Mouse (Mus musculus): ENCODE measurements at regions not wholly inside any gene's neighbourhood (a gene's known extent, or its start where the extent isn't known, plus 50 kb on each side); places are given as distances from the start of the nearest gene placed in this dataset.

GRCm38 (mm10) chr9:79179954-79180353 is 538.7 kb downstream of the Col12a1 start:
- no peak overlapping the region for H3K27ac ChIP-seq (ENCODE audit: insufficient read depth, low read length)
- no peaks in the 10 kb centered on the region for H3K4me1 ChIP-seq (ENCODE audit: control insufficient read depth, insufficient read depth, low read length)
- no peak for TF ChIP-seq CTCF (IDR thresholded peaks at IDR 0.05; ENCODE audit: extremely low read depth, insufficient read depth, low read length)
- TF ChIP-seq POLR2A (IDR thresholded peaks at IDR 0.05; ENCODE audit: extremely low read depth, insufficient read depth, low read length) = no peak
- H3K4me3 ChIP-seq (ENCODE audit: insufficient read depth, low read length) = no peak overlapping the region

GRCm38 (mm10) chr9:79195420-79195819 is 523.2 kb downstream of the Col12a1 start:
- H3K4me3 ChIP-seq (ENCODE audit: insufficient read depth, low read length) = no peak overlapping the region
- TF ChIP-seq CTCF (IDR thresholded peaks at IDR 0.05; ENCODE audit: extremely low read depth, insufficient read depth, low read length) (no peak), POLR2A (IDR thresholded peaks at IDR 0.05; ENCODE audit: extremely low read depth, insufficient read depth, low read length) (no peak)

GRCm38 (mm10) chr9:79201755-79202154 is 516.9 kb downstream of the Col12a1 start:
- H3K4me3 ChIP-seq (ENCODE audit: insufficient read depth, low read length) = no peak overlapping the region
- H3K27ac ChIP-seq (ENCODE audit: insufficient read depth, low read length) = no peak overlapping the region
- 0 out of 2 replicates have a peak, but pooled peaks cover 2% of the 10 kb centered on the region for H3K4me1 ChIP-seq (ENCODE audit: control insufficient read depth, insufficient read depth, low read length)
- TF ChIP-seq POLR2A (IDR thresholded peaks at IDR 0.05; ENCODE audit: extremely low read depth, insufficient read depth, low read length) = no peak
- no peak for TF ChIP-seq CTCF (IDR thresholded peaks at IDR 0.05; ENCODE audit: extremely low read depth, insufficient read depth, low read length)

More at GRCm38 (mm10) chr9:79195420-79195819, 523.2 kb downstream of the Col12a1 start:
- no peaks in the 10 kb centered on the region for H3K4me1 ChIP-seq (ENCODE audit: control insufficient read depth, insufficient read depth, low read length)
- no peak overlapping the region for H3K27ac ChIP-seq (ENCODE audit: insufficient read depth, low read length)

- Histone ChIP-seq H3K27ac (ENCODE audit: insufficient read depth, low read length) (no peak overlapping the region), H3K4me3 (ENCODE audit: insufficient read depth, low read length) (no peak overlapping the region)
- TF ChIP-seq CTCF (IDR thresholded peaks at IDR 0.05; ENCODE audit: extremely low read depth, insufficient read depth, low read length) (no peak), POLR2A (IDR thresholded peaks at IDR 0.05; ENCODE audit: extremely low read depth, insufficient read depth, low read length) (no peak)
Measured at GRCm38 (mm10) chr9:79213364-79213763, 505.3 kb downstream of the Col12a1 start.

GRCm38 (mm10) chr9:79215986-79216385 is 502.6 kb downstream of the Col12a1 start:
- Histone ChIP-seq H3K4me1 (ENCODE audit: control insufficient read depth, insufficient read depth, low read length) (peaks cover 1% of the 10 kb centered on the region; the same call in 1 of the 2 replicates), H3K4me3 (ENCODE audit: insufficient read depth, low read length) (no peak overlapping the region), H3K27ac (ENCODE audit: insufficient read depth, low read length) (no peak overlapping the region)
- no peak for TF ChIP-seq POLR2A (IDR thresholded peaks at IDR 0.05; ENCODE audit: extremely low read depth, insufficient read depth, low read length)

More at GRCm38 (mm10) chr9:79213364-79213763, 505.3 kb downstream of the Col12a1 start:
- peaks cover 1% of the 10 kb centered on the region; the same call in 1 of the 2 replicates for H3K4me1 ChIP-seq (ENCODE audit: control insufficient read depth, insufficient read depth, low read length)

- TF ChIP-seq CTCF (IDR thresholded peaks at IDR 0.05; ENCODE audit: extremely low read depth, insufficient read depth, low read length) = no peak
- no peak for TF ChIP-seq POLR2A (IDR thresholded peaks at IDR 0.05; ENCODE audit: extremely low read depth, insufficient read depth, low read length)
- Histone ChIP-seq H3K27ac (ENCODE audit: insufficient read depth, low read length) (no peak overlapping the region), H3K4me1 (ENCODE audit: control insufficient read depth, insufficient read depth, low read length) (peaks cover 1% of the 10 kb centered on the region; the same call in 1 of the 2 replicates), H3K4me3 (ENCODE audit: insufficient read depth, low read length) (no peak overlapping the region)
Measured at GRCm38 (mm10) chr9:79216432-79216831, 502.2 kb downstream of the Col12a1 start.

GRCm38 (mm10) chr9:79233081-79233480 is 485.6 kb downstream of the Col12a1 start:
- TF ChIP-seq POLR2A (IDR thresholded peaks at IDR 0.05; ENCODE audit: extremely low read depth, insufficient read depth, low read length) (no peak), CTCF (IDR thresholded peaks at IDR 0.05; ENCODE audit: extremely low read depth, insufficient read depth, low read length) (no peak)
- Histone ChIP-seq H3K27ac (ENCODE audit: insufficient read depth, low read length) (no peak overlapping the region), H3K4me3 (ENCODE audit: insufficient read depth, low read length) (no peak overlapping the region)

GRCm38 (mm10) chr9:79233751-79234150 is 484.9 kb downstream of the Col12a1 start:
- no peaks in the 10 kb centered on the region for H3K4me1 ChIP-seq (ENCODE audit: control insufficient read depth, insufficient read depth, low read length)
- H3K4me3 ChIP-seq (ENCODE audit: insufficient read depth, low read length) = no peak overlapping the region
- TF ChIP-seq POLR2A (IDR thresholded peaks at IDR 0.05; ENCODE audit: extremely low read depth, insufficient read depth, low read length) = no peak
- no peak overlapping the region for H3K27ac ChIP-seq (ENCODE audit: insufficient read depth, low read length)

More at GRCm38 (mm10) chr9:79233081-79233480, 485.6 kb downstream of the Col12a1 start:
- H3K4me1 ChIP-seq (ENCODE audit: control insufficient read depth, insufficient read depth, low read length) = no peaks in the 10 kb centered on the region

- Histone ChIP-seq H3K27ac (ENCODE audit: insufficient read depth, low read length) (no peak overlapping the region), H3K4me3 (ENCODE audit: insufficient read depth, low read length) (no peak overlapping the region), H3K4me1 (ENCODE audit: control insufficient read depth, insufficient read depth, low read length) (no peaks in the 10 kb centered on the region)
- no peak for TF ChIP-seq CTCF (IDR thresholded peaks at IDR 0.05; ENCODE audit: extremely low read depth, insufficient read depth, low read length)
- TF ChIP-seq POLR2A (IDR thresholded peaks at IDR 0.05; ENCODE audit: extremely low read depth, insufficient read depth, low read length) = no peak
Measured at GRCm38 (mm10) chr9:79269646-79270213, 448.9 kb downstream of the Col12a1 start.

- TF ChIP-seq POLR2A (IDR thresholded peaks at IDR 0.05; ENCODE audit: extremely low read depth, insufficient read depth, low read length) (no peak), CTCF (IDR thresholded peaks at IDR 0.05; ENCODE audit: extremely low read depth, insufficient read depth, low read length) (no peak)
- Histone ChIP-seq H3K4me1 (ENCODE audit: control insufficient read depth, insufficient read depth, low read length) (no peaks in the 10 kb centered on the region), H3K27ac (ENCODE audit: insufficient read depth, low read length) (no peak overlapping the region), H3K4me3 (ENCODE audit: insufficient read depth, low read length) (no peak overlapping the region)
Measured at GRCm38 (mm10) chr9:79270256-79270655, 448.4 kb downstream of the Col12a1 start.

Measured in cortical plate, adult 2 months (tissue).